Mouse (Mus musculus): ENCODE data around the gene Anks1b. TPM values are rescaled to one million over a fixed set of nuclear protein-coding genes. Genes with fewer than 3 reads are reported as not detected.

Gene Anks1b
- total and polyA plus RNA-seq, 3 experiments, result not detected

- H3K79me2 ChIP-seq (ENCODE audit: control insufficient read depth, insufficient read depth, low read length, poor library complexity), result no peaks in the 10 kb centered on the region
- DNase-seq (ENCODE audit: low read depth, low spot score), result no peak
- H3K27ac ChIP-seq (ENCODE audit: control insufficient read depth, low read depth, low read length), result no peak overlapping the region
- H3K36me3 ChIP-seq (ENCODE audit: control insufficient read depth in 1 of 2, insufficient read depth in 2 of 2, low read length in 2 of 2), result no peaks in the 10 kb centered on the region
- H3K9me3 ChIP-seq (replicated peaks; ENCODE audit: insufficient read depth, low read length), result no peaks in the 10 kb centered on the region
- H3K4me1 ChIP-seq (ENCODE audit: control insufficient read depth in 1 of 2, insufficient read depth in 2 of 2, low read length in 2 of 2), result no peaks in the 10 kb centered on the region
- no peaks in the 10 kb centered on the region for H3K27me3 ChIP-seq (ENCODE audit: control insufficient read depth in 1 of 2, insufficient read depth in 2 of 2, low read length in 2 of 2)
- no peak for TF ChIP-seq BHLHE40 (IDR thresholded peaks at IDR 0.05; ENCODE audit: borderline replicate concordance, low read depth, low read length)
- no peak for TF ChIP-seq TBP (IDR thresholded peaks at IDR 0.05; ENCODE audit: low read depth, low read length)
- TF ChIP-seq EP300 (IDR thresholded peaks at IDR 0.05; ENCODE audit: low read depth in 1 of 2, low read length in 2 of 2), result no peak
- TF ChIP-seq KAT2A (conservative IDR thresholded peaks at IDR 0.05; ENCODE audit: low read depth, low read length), result no peak
- no peak for TF ChIP-seq SMC3 (IDR thresholded peaks at IDR 0.05; ENCODE audit: low read depth, low read length)
- no peak for TF ChIP-seq ZNF384 (IDR thresholded peaks at IDR 0.05; ENCODE audit: low read depth, low read length)
- no peak for TF ChIP-seq JUND (IDR thresholded peaks at IDR 0.05; ENCODE audit: low read depth, low read length)
- TF ChIP-seq NELFE (IDR thresholded peaks at IDR 0.05; ENCODE audit: low read depth, low read length), result no peak
- TF ChIP-seq GABPA (IDR thresholded peaks at IDR 0.05; ENCODE audit: low read depth, low read length), result no peak
- TF ChIP-seq POLR2AphosphoS5 (IDR thresholded peaks at IDR 0.05; ENCODE audit: borderline replicate concordance, low read depth, low read length), result no peak
- no peak for TF ChIP-seq POLR2A (IDR thresholded peaks at IDR 0.05; ENCODE audit: control insufficient read depth in 1 of 2, insufficient read depth in 1 of 2, low read depth in 1 of 2, low read length in 2 of 2, poor library complexity in 1 of 2)
- no peak for TF ChIP-seq USF2 (IDR thresholded peaks at IDR 0.05; ENCODE audit: borderline replicate concordance in 1 of 2, insufficient read depth in 1 of 2, low read depth in 1 of 2, low read length in 2 of 2)
- TF ChIP-seq NRF1 (IDR thresholded peaks at IDR 0.05; ENCODE audit: insufficient read depth, low read depth, low read length, poor library complexity, severe bottlenecking), result no peak
- no peak for TF ChIP-seq CHD1 (IDR thresholded peaks at IDR 0.05; ENCODE audit: low read depth, low read length)
- TF ChIP-seq MXI1 (IDR thresholded peaks at IDR 0.05; ENCODE audit: low read depth, low read length), result no peak
- TF ChIP-seq POLR2AphosphoS2 (IDR thresholded peaks at IDR 0.05; ENCODE audit: low read length), result no peak
- TF ChIP-seq TCF12 (IDR thresholded peaks at IDR 0.05; ENCODE audit: low read depth, low read length), result no peak
- no peak for TF ChIP-seq CHD2 (IDR thresholded peaks at IDR 0.05; ENCODE audit: low read length)
- no peak overlapping the region for H3K9ac ChIP-seq (ENCODE audit: control insufficient read depth, low read depth, low read length, poor library complexity, severe bottlenecking)
- H3K4me3 ChIP-seq (ENCODE audit: control insufficient read depth in 1 of 2, insufficient read depth in 1 of 2, low read depth in 2 of 2, low read length in 2 of 2), result no peak overlapping the region
Measured at GRCm38 (mm10) chr10:90637352-90637751, 764.0 kb downstream of the Anks1b start.

- Histone ChIP-seq H3K27me3 (ENCODE audit: control insufficient read depth in 1 of 2, insufficient read depth in 2 of 2, low read length in 2 of 2) (no peaks in the 10 kb centered on the region), H3K9ac (ENCODE audit: control insufficient read depth, low read depth, low read length, poor library complexity, severe bottlenecking) (no peak overlapping the region), H3K27ac (ENCODE audit: control insufficient read depth, low read depth, low read length) (no peak overlapping the region), H3K9me3 (replicated peaks; ENCODE audit: insufficient read depth, low read length) (no peaks in the 10 kb centered on the region), H3K4me1 (ENCODE audit: control insufficient read depth in 1 of 2, insufficient read depth in 2 of 2, low read length in 2 of 2) (no peaks in the 10 kb centered on the region), H3K36me3 (ENCODE audit: control insufficient read depth in 1 of 2, insufficient read depth in 2 of 2, low read length in 2 of 2) (no peaks in the 10 kb centered on the region), H3K4me3 (ENCODE audit: control insufficient read depth in 1 of 2, insufficient read depth in 1 of 2, low read depth in 2 of 2, low read length in 2 of 2) (no peak overlapping the region), H3K79me2 (ENCODE audit: control insufficient read depth, insufficient read depth, low read length, poor library complexity) (no peaks in the 10 kb centered on the region)
- TF ChIP-seq EP300 (IDR thresholded peaks at IDR 0.05; ENCODE audit: low read depth in 1 of 2, low read length in 2 of 2) (no peak), TAL1 (IDR thresholded peaks at IDR 0.05; ENCODE audit: low read length) (no peak), SIN3A (IDR thresholded peaks at IDR 0.05; ENCODE audit: low read length) (no peak), TCF12 (IDR thresholded peaks at IDR 0.05; ENCODE audit: low read depth, low read length) (no peak), KAT2A (conservative IDR thresholded peaks at IDR 0.05; ENCODE audit: low read depth, low read length) (no peak), POLR2A (IDR thresholded peaks at IDR 0.05; ENCODE audit: control insufficient read depth in 1 of 2, insufficient read depth in 1 of 2, low read depth in 1 of 2, low read length in 2 of 2, poor library complexity in 1 of 2) (no peak), TBP (IDR thresholded peaks at IDR 0.05; ENCODE audit: low read depth, low read length) (no peak), CHD1 (IDR thresholded peaks at IDR 0.05; ENCODE audit: low read depth, low read length) (no peak), NELFE (IDR thresholded peaks at IDR 0.05; ENCODE audit: low read depth, low read length) (no peak), MYB (IDR thresholded peaks at IDR 0.05; ENCODE audit: low read depth, low read length) (no peak), MXI1 (IDR thresholded peaks at IDR 0.05; ENCODE audit: low read depth, low read length) (no peak), MYC (IDR thresholded peaks at IDR 0.05; ENCODE audit: low read depth, low read length) (no peak), ELF1 (IDR thresholded peaks at IDR 0.05; ENCODE audit: low read depth, low read length) (no peak), ZKSCAN1 (IDR thresholded peaks at IDR 0.05; ENCODE audit: low read depth, low read length) (no peak), SMC3 (IDR thresholded peaks at IDR 0.05; ENCODE audit: low read depth, low read length) (no peak), RAD21 (IDR thresholded peaks at IDR 0.05; ENCODE audit: low read depth, low read length) (no peak), ETS1 (IDR thresholded peaks at IDR 0.05; ENCODE audit: low read depth, low read length) (no peak), POLR2AphosphoS2 (IDR thresholded peaks at IDR 0.05; ENCODE audit: low read length) (no peak), E2F4 (IDR thresholded peaks at IDR 0.05; ENCODE audit: borderline replicate concordance, low read depth, low read length) (no peak), ZC3H11A (IDR thresholded peaks at IDR 0.05; ENCODE audit: low read depth, low read length) (no peak)
- DNase-seq (ENCODE audit: low read depth, low spot score), result no peak
Measured at GRCm38 (mm10) chr10:90649681-90650080, 776.4 kb downstream of the Anks1b start.
